Mouse (Mus musculus) megakaryocyte, adult 5-6 weeks (primary cell): ENCODE results near the gene Gfpt1. TPM values are rescaled to one million over a fixed set of nuclear protein-coding genes. Genes with fewer than 3 reads are reported as not detected.

Experiments used
- ATAC-seq: 2 replicates; pipeline ENCODE4 v1.8.0; 2016; ENCODE audit warnings: mild to moderate bottlenecking, inconsistent platforms; ENCODE audit not compliant: poor library complexity, severe bottlenecking
- total RNA-seq, 2 experiments: library from RNA; stranded (forward) in 1 of 2; stranded (reverse) in 1 of 2; fragments of 153-499, 151-499 nt in 1 of 2; fragments of 221-1000, 200-1000 nt in 1 of 2; gene quantifications; 2 replicates each; pipeline versions ENCODE4 v1.2.3 to v1.2.4; 2015 to 2017

Gene Gfpt1
- total RNA-seq, 2 experiments from 2014 or later, result 16.4 to 22.1 TPM

DNA sequence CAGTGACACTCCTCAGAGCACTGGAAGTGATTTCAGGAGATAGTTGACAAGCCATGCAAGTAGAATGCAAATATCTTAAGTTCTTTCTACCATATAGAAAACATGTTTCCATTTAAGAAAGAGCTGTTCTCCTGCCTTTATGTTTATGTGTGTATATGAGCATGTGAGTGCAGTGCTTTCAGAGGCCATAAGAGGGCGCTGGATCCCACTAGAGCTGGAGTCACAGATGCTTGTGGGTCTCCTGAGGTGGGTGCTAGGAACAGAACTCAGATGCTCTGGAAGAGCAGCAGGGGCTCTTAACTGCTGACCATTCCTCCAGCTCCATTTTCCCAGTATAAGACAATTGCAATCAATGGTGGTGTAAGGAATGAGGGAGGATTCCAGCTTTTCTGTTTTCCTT is 88.4 kb downstream of the Gfpt1 start:
- ATAC-seq, result no peak

DNA sequence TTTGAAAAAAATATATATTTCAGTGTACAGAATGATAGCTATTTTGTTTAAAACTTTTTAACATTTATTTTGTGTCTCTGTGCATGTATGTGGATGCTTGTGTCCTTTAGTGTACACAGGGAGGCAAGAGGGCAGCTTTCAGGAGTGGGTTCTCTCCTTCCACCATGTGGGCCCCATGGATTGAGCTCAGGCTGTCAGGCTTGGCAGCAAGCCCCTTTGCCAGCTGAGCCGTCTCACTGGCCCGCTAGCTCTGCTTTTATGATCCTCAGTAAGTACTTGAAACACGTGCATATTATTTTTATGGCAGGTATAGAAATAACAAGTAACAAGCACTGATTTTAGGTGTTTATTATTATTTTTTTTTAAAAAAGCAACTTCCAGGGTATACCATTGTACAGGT is 90.9 kb downstream of the Gfpt1 start:
- no peak for ATAC-seq

DNA sequence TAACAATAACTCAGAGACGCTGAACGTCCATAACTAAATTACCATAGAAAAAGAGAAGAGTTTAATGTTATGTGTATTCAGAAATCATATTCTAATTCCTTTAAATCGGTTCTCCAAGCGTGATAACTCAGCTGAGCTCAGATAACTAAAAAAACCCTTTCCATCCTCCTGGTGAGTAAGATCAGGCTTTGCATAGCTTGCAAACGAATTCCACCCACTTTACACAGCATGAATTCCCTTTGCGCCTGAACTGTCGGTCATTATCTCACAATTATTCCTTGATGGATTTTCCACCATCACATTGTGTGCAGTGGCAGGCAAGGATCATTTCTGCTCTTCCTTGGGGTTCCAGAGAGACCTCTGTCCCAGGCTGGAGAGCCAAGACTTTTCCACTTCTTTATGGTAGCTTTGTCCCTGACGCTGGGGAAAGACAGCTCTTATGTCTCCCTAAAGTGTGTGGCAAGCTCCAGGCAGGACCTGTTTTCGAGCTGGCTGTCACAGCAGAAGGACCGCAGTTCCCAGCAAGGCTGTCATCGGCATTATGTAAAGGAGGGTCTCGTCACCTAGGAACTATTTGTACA is 91.4 kb downstream of the Gfpt1 start:
- ATAC-seq, result no peak

DNA sequence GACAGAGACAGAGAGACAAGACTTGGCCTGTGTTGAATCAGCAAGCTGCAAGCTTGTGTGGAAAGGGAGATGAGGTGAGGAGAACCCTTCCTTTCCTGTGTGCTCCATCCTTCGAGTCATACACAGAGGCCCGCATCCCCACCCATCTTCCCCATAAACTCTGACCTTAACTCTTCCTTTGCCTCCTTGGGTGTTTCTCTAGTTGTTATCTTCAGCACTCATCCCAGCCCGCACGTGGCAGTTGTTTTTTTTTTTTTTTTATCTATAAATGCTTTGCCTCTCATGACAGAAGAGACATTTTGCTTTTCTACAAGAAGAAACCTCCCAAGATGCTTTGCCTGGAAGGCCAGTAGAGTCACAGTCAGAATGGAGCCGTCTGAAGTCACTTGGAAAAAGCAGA is 95.8 kb downstream of the Gfpt1 start:
- ATAC-seq, result no peak

DNA sequence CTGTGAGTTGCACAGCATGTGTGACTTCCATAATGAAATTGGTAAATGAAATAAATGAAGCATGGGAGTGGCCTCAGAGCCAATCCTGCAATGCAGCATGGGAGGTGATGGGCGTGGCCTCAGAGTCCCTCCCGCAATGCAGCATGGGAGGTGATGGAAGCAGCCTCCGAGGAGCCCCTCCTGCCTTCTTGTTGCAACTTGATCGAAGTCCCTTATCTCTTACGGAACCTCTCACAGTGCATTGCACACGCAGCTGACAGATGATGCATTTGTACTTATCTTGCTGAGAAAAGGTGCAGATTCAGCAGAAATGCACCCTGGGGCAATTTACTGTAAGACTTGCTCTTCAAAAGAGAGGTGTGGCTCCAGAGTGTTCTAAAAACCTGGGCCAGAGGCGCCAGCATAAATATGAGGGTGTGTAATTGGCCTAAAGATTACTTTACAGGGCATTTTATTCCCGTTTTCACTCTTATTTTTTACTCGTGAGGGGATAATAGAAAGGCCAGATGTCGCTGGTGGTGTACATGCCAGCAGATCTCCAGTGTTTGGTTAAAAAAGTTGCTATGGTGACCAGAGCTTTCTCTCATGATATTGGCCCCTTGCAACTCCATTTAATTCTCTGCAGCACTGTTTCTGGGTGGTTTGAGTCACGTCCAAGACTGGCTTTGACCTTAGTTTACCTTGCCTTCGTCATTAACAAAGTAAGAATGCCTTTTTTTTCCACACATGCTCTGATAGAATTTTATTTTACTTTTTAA is 97.3 kb downstream of the Gfpt1 start:
- no peak for ATAC-seq

Other genes starting within 250 kb of the Gfpt1 start
- gene Anxa4, start 249.3 kb upstream of the Gfpt1 start, total RNA-seq (2015), result 41.8 and 43.7 TPM in 2 replicates
- gene Anxa4, start 249.3 kb upstream of the Gfpt1 start, total RNA-seq (2017), result 55.9 and 65.7 TPM in 2 replicates
- 29.7 and 37.6 TPM in 2 replicates for gene Aak1, start 193.3 kb upstream of the Gfpt1 start, total RNA-seq (2015)
- 5.3 and 12.9 TPM in 2 replicates for gene Aak1, start 193.3 kb upstream of the Gfpt1 start, total RNA-seq (2017)
- 88.7 and 104 TPM in 2 replicates for gene Nfu1, start 33.6 kb upstream of the Gfpt1 start, total RNA-seq (2015)
- gene Nfu1, start 33.6 kb upstream of the Gfpt1 start, total RNA-seq (2017), result 72.6 and 99.3 TPM in 2 replicates
- 0.07 TPM in 1 of 2 replicates, not detected in the other for gene D6Ertd527e, start 61.9 kb downstream of the Gfpt1 start, total RNA-seq (2015)
- gene D6Ertd527e, start 61.9 kb downstream of the Gfpt1 start, total RNA-seq (2017), result 0.12 and 0.22 TPM in 2 replicates